Mouse (Mus musculus) ES-Bruce4 (cell line): ENCODE measurements around the gene Egr4.

Experiments used
- CTCF ChIP-seq: IDR thresholded peaks from one replicate; pipeline ENCODE4 v1.8.1; 2011; ENCODE audit warnings: low read depth, low read length
- POLR2A ChIP-seq: IDR thresholded peaks from one replicate; pipeline ENCODE4 v1.8.1; 2011; ENCODE audit warnings: low read length; ENCODE audit not compliant: insufficient read depth

GRCm38 (mm10) chr6:85475581-85475980, 37.8 kb downstream of the Egr4 start:
- no peak for TF ChIP-seq CTCF
- no peak for TF ChIP-seq POLR2A
